Mouse (Mus musculus) cerebellum, adult 2 months (tissue): ENCODE results near the gene Ankmy1.

Experiments used
- CTCF ChIP-seq: fragments of 200-500 bp; IDR thresholded peaks from 2 replicates; pipeline ENCODE4 v1.5.1; 2011; ENCODE audit warnings: low read depth, mild to moderate bottlenecking, control low read depth, low read length, moderate library complexity, borderline replicate concordance; ENCODE audit not compliant: insufficient read depth
- POLR2A ChIP-seq: fragments of 200-500 bp; IDR thresholded peaks from 2 replicates; pipeline ENCODE4 v1.6.1; 2011; ENCODE audit warnings: low read length, control low read depth, borderline replicate concordance; ENCODE audit not compliant: insufficient read depth

DNA sequence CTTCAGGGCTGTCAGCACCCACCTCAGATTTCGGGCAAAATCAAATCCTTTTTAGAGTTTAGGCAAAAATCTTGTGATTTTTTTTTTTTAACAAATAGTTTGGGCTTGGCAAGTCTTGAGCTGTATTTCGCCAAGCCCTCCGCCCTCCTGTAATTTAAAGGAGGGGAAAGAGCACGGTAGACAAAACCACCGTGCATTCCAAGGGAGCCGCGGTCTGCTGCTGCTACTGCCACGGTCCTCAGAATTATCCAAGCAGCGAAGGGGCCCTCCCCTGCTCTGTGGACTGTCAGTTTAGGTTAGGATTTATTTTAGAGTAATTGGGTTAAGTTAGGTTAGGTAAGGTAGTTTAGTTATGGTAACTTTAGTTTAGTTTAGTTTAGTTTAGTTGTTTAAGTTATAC is 87.6 kb downstream of the Ankmy1 start:
- TF ChIP-seq POLR2A (no peak), CTCF (no peak)
